Mouse (Mus musculus) lung, embryonic 14.5 days (tissue): ENCODE results near the gene Drg1. TPM values are rescaled to one million over a fixed set of nuclear protein-coding genes. Genes with fewer than 3 reads are reported as not detected.
"Not testable (repeated sequence)": the region's sequence is repeated elsewhere in the genome, so short reads cannot be mapped to it uniquely, and the experiment has no call there.

Source experiments
- ATAC-seq: fragments of 200-750 bp; cut with Nextera tagmentation; 2 replicates; pipeline ENCODE4 v1.8.0; 2017; ENCODE audit warnings: mild to moderate bottlenecking, moderate TSS enrichment, moderate library complexity; ENCODE audit not compliant: insufficient read depth
- DNase-seq: peaks from one replicate; pipeline ENCODE4 v3.0.0-alpha.2; 2015
- H3K27ac ChIP-seq: fragments of 300-500 bp; sonication (generic); 2 replicates; pipeline ENCODE4 v1.5.1; 2014; ENCODE audit warnings: low read depth, mild to moderate bottlenecking, moderate library complexity
- H3K27me3 ChIP-seq: fragments of 300-500 bp; sonication (generic); 2 replicates; pipeline ENCODE4 v1.6.1; 2014; ENCODE audit warnings: low read length, control low read depth; ENCODE audit not compliant: insufficient read depth
- H3K36me3 ChIP-seq: fragments of 300-500 bp; sonication (generic); 2 replicates; pipeline ENCODE4 v1.6.1; 2014; ENCODE audit warnings: control low read depth; ENCODE audit not compliant: insufficient read depth
- H3K4me1 ChIP-seq: fragments of 300-500 bp; sonication (generic); 2 replicates; pipeline ENCODE4 v1.6.1; 2014; ENCODE audit warnings: antibody characterized with exemption, control low read depth; ENCODE audit not compliant: insufficient read depth
- H3K4me2 ChIP-seq: fragments of 300-500 bp; sonication (generic); 2 replicates; pipeline ENCODE4 v1.6.1; 2014; ENCODE audit warnings: mild to moderate bottlenecking
- H3K4me3 ChIP-seq: fragments of 300-500 bp; sonication (generic); 2 replicates; pipeline ENCODE4 v1.5.1; 2014; ENCODE audit warnings: low read depth, low read length
- H3K9ac ChIP-seq: fragments of 300-500 bp; sonication (generic); 2 replicates; pipeline ENCODE4 v1.6.1; 2014
- H3K9me3 ChIP-seq: fragments of 300-500 bp; sonication (generic); 2 replicates; pipeline ENCODE4 v1.6.1; 2016; ENCODE audit warnings: low read depth, low read length, control low read depth
- CTCF ChIP-seq: IDR thresholded peaks from 2 replicates; pipeline ENCODE4 v1.5.1; 2016; ENCODE audit warnings: antibody characterized with exemption, low read depth
- WGBS: fragments of 180-500 bp; shearing (Covaris S2); extraction: QIAGEN DNeasy Blood & Tissue Kit; methylation state at CpG from one replicate; pipeline ENCODE4 v1.1.7; 2014; 5-methylcytosine and 5-hydroxymethylcytosine counted together
- polyA plus RNA-seq: library from polyadenylated mRNA; unstranded; fragments of >200 nt; fragmentation: Nextera tagmentation; extraction: Ambion mirVana; gene quantifications from 2 replicates; pipeline ENCODE4 v1.2.1, GENCODE M21; 2014

Gene Drg1
- polyA plus RNA-seq, 1 experiment from 2014 or later, result 237 TPM

GRCm38 (mm10) chr11:3193363-3193762 is 72.9 kb downstream of the Drg1 start, which contains the start of gene Sfi1:
Sfi1 (minus strand) TSS chr11:3193463.
- WGBS, result 83% methylated on average over 25 of the region's 25 CpGs
- no peaks in the 10 kb centered on the region for H3K9me3 ChIP-seq
- H3K4me1 ChIP-seq, result no peaks in the 10 kb centered on the region
- H3K27me3 ChIP-seq, result no peaks in the 10 kb centered on the region
- DNase-seq, result no peak
- no peak within 1 kb of the TSS for H3K4me2 ChIP-seq
- no peak for TF ChIP-seq CTCF
- H3K4me3 ChIP-seq, result no peak within 1 kb of the TSS
- no peak for ATAC-seq
- no peak within 1 kb of the TSS for H3K27ac ChIP-seq
- H3K36me3 ChIP-seq, result no peaks in the 10 kb centered on the region
- H3K9ac ChIP-seq, result no peak within 1 kb of the TSS

DNA sequence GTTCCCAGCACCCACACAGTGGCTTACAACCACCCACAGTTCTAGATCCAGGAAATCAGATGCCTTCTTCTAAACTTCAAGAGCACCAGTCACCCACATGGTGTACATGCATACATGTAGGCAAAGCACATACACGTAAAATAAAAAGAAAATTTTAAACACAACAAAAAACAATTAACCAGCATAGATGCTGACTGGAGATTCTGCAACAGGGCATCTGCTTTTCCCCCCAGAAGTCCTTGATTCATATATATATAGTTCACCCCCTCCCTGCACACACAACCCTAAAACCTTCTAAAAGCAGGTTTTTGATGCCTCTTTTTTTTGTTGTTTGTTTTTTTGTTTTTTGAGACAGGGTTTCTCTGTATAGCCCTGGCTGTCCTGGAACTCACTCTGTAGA is 83.5 kb downstream of the Drg1 start:
- not testable (repeated sequence) for H3K4me2 ChIP-seq, H3K27me3 ChIP-seq, H3K4me3 ChIP-seq, H3K4me1 ChIP-seq, H3K27ac ChIP-seq, ATAC-seq, H3K36me3 ChIP-seq, H3K9me3 ChIP-seq, H3K9ac ChIP-seq, DNase-seq
- WGBS, result 75% methylated on average over 1 of the region's 1 CpGs

- H3K27me3 ChIP-seq, ATAC-seq, H3K4me2 ChIP-seq, DNase-seq, H3K9ac ChIP-seq, H3K36me3 ChIP-seq, H3K4me3 ChIP-seq, H3K27ac ChIP-seq, H3K4me1 ChIP-seq, H3K9me3 ChIP-seq: not testable (repeated sequence)
- WGBS, result 53% methylated on average over 1 of the region's 1 CpGs
These were observed 84.2 kb downstream of the Drg1 start for GRCm38 (mm10) chr11:3181971-3182370.

DNA sequence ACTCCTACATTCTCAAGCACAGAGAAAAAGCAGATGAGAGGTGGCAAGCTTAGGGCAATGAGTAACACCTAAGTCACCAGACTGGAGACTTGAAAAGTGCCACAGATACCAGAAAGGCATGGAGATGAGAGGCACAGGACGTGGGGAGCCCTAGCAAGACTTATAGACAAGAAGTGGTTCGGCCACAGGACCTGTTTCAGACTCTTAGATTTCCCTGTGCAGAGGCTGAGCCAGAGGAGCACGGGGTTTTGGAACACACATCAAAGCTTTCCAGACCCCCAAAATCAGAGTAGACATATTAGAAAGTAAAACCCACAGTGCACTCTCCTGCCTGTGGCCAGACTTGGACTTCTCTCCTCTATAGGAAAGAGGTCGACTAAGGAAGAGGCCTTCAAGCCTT is 85.0 kb downstream of the Drg1 start:
- peak; percentile 28 for DNase-seq
- not testable (repeated sequence) for H3K4me1 ChIP-seq, H3K4me3 ChIP-seq, ATAC-seq, H3K4me2 ChIP-seq, H3K9ac ChIP-seq, H3K36me3 ChIP-seq, H3K9me3 ChIP-seq, H3K27ac ChIP-seq, H3K27me3 ChIP-seq
- WGBS, result 55% methylated on average over 4 of the region's 4 CpGs

DNA sequence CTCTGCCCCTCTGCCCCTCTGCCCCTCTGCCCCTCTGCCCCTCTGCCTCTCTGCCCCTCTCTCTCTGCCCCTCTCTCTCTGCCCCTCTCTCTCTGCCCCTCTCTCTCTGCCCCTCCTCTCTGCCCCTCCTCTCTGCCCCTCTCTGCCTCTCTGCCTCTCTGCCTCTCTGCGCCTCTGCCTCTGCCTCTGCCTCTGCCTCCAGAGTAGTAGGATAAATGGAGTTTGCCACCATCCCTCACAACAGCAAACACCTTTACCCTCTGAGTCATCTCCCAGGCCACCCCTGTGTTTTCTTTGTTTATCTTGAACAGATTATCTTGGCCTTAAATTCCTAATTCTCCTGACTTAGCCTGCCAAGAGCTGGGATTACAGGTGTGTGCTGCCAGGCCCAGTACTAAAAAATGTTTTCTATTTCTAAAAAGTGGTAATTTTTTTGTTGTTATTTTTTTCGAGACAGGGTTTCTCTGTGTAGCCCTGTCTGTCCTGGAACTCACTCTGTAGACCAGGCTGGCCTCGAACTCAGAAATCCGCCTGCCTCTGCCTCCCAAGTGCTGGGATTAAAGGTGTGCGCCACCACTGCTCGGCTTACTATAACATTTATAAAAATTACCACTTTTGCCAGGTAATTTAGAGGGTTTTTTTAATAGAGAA is 85.6 kb downstream of the Drg1 start:
- 70% methylated on average over 6 of the region's 6 CpGs for WGBS
- not testable (repeated sequence) for ATAC-seq, DNase-seq

DNA sequence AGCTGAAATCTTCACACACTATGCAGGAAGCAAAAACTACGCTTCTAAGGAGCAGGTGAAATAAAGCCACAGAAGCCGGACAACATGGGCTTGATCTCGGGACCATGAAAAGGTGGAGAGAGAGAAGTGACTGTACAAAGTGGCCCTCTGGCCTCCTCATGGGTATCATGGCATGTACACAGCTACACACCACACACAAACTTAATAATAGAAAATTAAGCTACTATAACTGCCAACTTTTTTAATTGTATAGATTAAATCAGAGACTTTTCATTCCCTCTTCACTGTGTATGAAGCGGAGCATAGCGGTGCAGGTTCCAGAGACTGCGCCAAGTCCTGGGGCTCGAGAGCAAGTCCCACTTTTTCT is 86.5 kb downstream of the Drg1 start:
- not testable (repeated sequence) for H3K9me3 ChIP-seq, ATAC-seq, H3K27ac ChIP-seq, H3K36me3 ChIP-seq, H3K4me2 ChIP-seq, H3K4me1 ChIP-seq, H3K9ac ChIP-seq, H3K4me3 ChIP-seq, H3K27me3 ChIP-seq, DNase-seq
- WGBS, result 87% methylated on average over 7 of the region's 7 CpGs

More for the DNA sequence above, 85.6 kb downstream of the Drg1 start:
- H3K4me3 ChIP-seq, H3K9ac ChIP-seq, H3K27me3 ChIP-seq, H3K4me1 ChIP-seq, H3K27ac ChIP-seq, H3K36me3 ChIP-seq, H3K9me3 ChIP-seq, H3K4me2 ChIP-seq: not testable (repeated sequence)

- not testable (repeated sequence) for H3K27me3 ChIP-seq, H3K9ac ChIP-seq, H3K4me3 ChIP-seq, H3K36me3 ChIP-seq, H3K4me1 ChIP-seq, ATAC-seq, H3K4me2 ChIP-seq, DNase-seq, H3K9me3 ChIP-seq, H3K27ac ChIP-seq
- WGBS, result 80% methylated on average over 6 of the region's 6 CpGs
These were observed 87.1 kb downstream of the Drg1 start for GRCm38 (mm10) chr11:3178968-3179725.

DNA sequence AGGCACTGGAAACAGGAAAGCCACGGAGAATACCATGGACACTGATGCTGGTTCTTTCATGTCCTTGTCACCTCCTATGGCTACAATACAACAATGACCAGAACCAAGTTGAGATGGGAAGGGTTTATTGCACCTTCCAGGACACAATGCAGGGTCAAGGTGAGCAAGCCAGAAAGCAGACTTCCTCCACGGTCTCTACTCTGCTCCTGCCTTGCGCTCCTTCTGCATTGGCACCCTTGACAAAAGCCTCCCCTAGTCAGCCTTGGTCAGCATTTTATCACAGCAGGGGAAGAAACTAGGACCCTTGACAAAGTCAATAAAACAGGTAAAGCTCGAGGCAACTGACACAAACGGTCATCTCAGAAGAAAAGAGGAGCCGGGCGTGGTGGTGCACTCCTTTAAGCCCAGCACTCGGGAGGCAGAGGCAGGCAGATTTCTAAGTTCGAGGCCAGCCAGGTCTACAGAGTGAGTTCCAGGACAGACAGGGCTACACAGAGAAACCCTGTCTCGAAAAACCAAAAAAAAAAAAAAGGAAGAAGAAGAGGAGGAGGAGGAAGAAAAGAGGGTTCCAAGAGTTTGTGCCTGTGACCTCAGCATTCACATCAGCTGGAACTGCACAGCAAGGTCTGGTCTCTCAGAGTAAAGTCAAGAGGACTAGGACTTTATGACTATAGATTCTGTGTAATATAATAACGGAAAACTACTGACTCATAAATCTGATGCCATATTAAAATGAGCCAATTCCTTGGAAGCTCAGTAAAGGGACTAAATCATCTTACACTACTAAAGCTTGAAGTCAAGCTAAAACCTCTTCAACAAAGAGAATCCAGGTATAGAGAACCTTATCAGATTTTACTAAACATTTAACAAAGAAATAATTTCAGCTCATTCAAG is 92.5 kb downstream of the Drg1 start:
- H3K27ac ChIP-seq, H3K4me2 ChIP-seq, H3K9ac ChIP-seq, H3K4me3 ChIP-seq, DNase-seq, H3K36me3 ChIP-seq, H3K4me1 ChIP-seq, H3K9me3 ChIP-seq, H3K27me3 ChIP-seq: not testable (repeated sequence)
- ATAC-seq, result peak; percentile 35; the same call in 1 of the 2 replicates
- WGBS, result 77% methylated on average over 11 of the region's 11 CpGs

- H3K4me2 ChIP-seq, H3K4me3 ChIP-seq, H3K27me3 ChIP-seq, DNase-seq, ATAC-seq, H3K36me3 ChIP-seq, H3K4me1 ChIP-seq, H3K27ac ChIP-seq, H3K9me3 ChIP-seq, H3K9ac ChIP-seq: not testable (repeated sequence)
- 43% methylated on average over 3 of the region's 6 CpGs for WGBS
These were observed 93.7 kb downstream of the Drg1 start for GRCm38 (mm10) chr11:3172526-3172925.

- H3K9me3 ChIP-seq, H3K27me3 ChIP-seq, H3K4me2 ChIP-seq, DNase-seq, H3K4me3 ChIP-seq, ATAC-seq, H3K27ac ChIP-seq, H3K36me3 ChIP-seq, H3K4me1 ChIP-seq, H3K9ac ChIP-seq: not testable (repeated sequence)
- WGBS, result 68% methylated on average over 1 of the region's 1 CpGs
These were observed 94.3 kb downstream of the Drg1 start for GRCm38 (mm10) chr11:3171931-3172330.
